Mouse (Mus musculus) adrenal gland, postnatal 10 days (tissue): ENCODE results near the gene Rapgef5. TPM values are rescaled to one million over a fixed set of nuclear protein-coding genes. Genes with fewer than 3 reads are reported as not detected.
A peak's percentile ranks its signal among the peaks of the same experiment; 100 is the strongest.

ENCODE experiments used
- DNase-seq: peaks from one replicate; pipeline ENCODE4 v3.0.0; 2021; ENCODE audit warnings: mixed read lengths
- total RNA-seq, 2 experiments: library from RNA; stranded (reverse); gene quantifications; 2 replicates each; pipeline ENCODE4 v1.2.3; 2021

Rapgef5 gene
- total RNA-seq, 2 experiments from 2014 or later = 38.4 to 39.5 TPM

DNA sequence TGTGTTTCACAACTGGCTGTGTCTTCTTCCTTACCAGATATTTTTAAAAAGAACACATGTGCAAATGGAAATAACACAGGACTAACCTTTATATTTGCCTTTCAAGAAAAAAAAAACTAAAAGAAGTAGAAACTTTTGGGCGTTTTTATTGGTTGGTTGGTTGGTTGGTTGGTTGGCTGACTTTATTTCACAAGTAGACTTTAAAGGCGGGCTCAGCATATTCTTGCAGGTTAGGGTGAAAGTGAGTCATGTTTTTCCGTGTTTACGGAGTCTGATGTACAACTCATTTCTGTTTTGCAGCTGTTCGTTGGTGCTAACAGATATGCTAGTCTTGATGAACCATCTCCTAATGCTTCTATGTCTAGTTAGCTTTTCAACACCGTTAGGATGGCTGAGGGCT, 196.2 kb downstream of the Rapgef5 start:
- DNase-seq = no peak

GRCm38 (mm10) chr12:117713616-117714015, 197.3 kb downstream of the Rapgef5 start:
- DNase-seq = no peak

GRCm38 (mm10) chr12:117720794-117721747, 204.8 kb downstream of the Rapgef5 start:
- no peak for DNase-seq

DNA sequence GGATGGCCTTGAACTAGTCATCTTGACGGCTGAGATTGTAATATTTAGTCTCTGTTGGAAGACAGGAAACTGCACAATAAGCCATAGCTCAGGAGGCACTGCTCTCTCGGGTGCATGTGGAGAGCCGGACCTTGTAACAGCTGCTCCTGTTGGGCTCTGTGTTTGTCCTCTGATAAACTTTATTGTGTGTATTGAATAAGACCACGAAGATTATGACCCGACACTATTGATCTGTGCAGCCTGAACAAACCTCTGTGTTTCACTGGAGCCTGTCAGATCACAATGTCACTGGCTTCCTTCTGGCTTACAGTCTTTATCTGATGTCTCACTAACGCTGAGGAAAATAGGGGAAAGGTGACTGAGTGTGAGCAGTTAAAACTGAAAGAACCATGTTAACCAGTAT, 205.5 kb downstream of the Rapgef5 start:
- no peak for DNase-seq

DNA sequence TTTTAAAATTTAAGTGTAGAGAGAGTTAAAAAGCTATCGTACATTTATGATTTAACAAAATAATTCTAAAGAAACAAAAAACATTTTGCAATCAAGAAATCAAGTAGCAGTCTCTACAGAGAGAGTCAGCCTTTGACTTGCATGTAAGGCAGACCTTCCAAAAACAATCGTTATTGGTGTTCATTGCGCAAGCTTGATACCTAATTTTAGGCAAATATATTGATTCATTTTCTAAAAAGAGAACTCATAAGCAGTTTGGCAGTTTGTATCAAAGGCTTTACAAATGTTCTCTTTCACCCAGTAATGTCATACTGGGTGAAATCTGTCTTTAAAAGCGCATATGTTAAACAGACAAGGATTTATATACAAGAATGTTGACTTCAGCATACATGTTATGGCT, 208.7 kb downstream of the Rapgef5 start:
- no peak for DNase-seq

DNA sequence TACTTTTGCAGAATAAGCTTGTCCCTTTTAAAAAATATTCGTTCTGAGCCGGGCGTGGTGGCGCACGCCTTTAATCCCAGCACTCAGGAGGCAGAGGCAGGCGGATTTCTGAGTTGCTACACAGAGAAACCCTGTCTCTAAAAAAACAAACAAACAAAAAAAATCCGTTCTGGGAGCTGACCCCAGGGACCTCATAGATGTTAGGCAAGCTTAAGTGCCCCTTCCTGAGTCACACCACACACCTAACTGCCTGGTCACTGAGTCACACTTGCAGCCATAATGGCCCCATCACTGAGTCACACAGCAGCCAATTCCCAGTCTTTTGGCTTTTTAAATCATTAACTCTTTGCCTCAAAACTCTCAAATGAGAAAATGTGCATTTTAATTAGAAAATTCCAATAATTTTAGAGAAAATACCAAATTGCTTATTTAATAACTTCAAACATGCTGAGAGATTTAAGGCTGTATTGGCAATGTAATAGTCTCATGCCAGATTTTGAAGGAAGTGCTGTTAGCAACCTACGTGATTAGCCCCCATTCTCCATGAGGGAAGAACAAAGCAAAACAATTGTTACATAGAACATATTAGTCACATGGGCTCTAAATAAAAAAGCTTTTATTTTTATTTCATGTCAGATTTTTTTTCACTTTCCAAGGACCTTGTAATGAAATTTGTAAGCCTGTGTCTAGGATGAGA, 211.3 kb downstream of the Rapgef5 start:
- DNase-seq = no peak

DNA sequence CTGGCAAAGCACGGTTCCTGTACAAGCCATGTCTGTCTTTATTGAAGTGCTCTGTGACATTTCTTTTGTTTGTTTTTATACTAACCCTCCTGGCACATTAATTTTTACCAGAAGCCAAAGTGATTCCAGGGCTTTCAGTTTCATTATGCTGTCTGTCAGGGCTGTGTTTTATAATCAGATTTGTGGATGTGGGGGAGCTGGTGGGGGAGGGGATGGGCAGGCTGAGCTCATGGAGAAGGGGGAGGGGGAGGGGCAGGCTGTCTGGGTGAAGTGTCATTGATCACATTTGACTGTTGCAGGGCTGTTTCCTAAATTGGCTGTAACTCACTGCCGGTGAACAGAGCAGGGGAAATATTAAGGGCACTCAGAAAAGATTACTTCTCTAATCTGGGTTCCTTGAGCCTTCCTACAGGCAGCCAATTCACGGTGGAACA, 211.9 kb downstream of the Rapgef5 start:
- peak; percentile 47 for DNase-seq

GRCm38 (mm10) chr12:117733611-117734010, 217.3 kb downstream of the Rapgef5 start:
- no peak for DNase-seq

GRCm38 (mm10) chr12:117736130-117736529, 219.9 kb downstream of the Rapgef5 start:
- DNase-seq = no peak

DNA sequence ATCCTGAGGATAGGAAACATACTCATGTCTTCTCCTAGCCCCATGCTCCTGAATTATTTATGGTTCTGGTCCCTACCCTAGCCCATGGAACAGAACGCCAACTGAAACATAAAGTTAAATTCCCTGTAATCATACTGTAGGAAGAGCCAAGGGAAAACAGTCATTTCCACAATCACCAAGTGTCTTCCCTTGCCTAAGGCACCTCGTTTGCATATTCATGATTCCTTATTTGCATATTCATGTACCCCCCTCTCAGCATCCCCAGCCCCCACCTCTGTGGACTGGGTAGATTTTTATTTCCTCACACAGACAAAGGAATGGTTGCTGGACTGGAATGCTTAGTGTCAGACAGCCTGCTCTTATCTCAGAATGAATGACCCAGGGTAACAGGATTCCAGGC, 220.6 kb downstream of the Rapgef5 start:
- DNase-seq = no peak

DNA sequence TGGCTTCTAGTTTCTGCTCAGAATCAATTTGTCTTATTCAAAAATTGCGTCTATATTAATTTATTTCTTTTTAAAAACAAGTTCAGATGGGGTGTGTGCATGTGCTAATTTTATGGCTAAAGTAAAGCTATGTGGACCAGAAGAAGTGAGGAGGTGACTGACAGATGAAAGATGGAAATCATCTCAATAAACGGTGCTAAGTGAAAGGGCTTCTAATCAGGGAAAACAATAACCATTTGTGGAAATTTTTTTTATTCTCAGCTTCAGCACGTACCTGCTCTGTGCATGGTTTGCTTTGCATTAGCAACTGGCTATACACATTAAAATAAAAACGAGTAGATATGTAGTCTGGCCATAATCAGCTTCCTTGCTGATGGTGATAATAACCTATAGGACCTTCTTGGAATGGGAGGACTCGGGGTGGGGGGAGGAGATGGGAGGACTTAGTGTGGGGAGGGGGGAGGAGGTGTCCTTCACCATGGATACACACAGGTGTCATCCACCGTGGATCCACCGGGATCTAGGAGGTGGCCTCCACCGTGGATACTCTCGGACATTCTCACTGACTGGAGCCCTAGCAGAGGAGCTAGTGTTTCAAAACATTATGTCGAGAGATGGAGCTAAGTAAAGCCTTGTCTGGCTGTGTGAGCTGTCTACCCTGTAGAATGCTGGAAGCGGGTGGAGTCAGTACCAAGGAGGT, 221.2 kb downstream of the Rapgef5 start:
- no peak for DNase-seq

DNA sequence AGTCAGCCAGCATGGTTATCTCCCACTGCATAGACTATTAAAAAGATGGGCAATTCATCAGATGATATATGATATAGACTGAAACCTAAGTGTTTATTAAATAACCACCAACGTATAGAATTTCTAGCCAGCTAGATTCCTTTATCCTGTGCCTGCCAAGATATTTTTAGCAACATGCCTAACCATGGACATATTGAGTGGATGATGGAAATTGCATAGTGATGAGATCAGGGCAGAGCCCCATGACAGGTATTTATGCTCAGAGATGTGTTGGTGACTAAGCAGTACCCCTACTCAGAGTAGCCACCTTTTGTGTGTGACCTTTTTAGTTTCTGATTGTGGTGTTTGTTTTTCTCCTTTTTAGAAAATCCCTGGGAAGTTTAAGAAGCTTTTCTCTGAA, 226.2 kb downstream of the Rapgef5 start:
- DNase-seq = no peak

- DNase-seq = no peak
Measured at GRCm38 (mm10) chr12:117744580-117745483, 228.6 kb downstream of the Rapgef5 start.

GRCm38 (mm10) chr12:117746611-117747010, 230.3 kb downstream of the Rapgef5 start:
- DNase-seq = no peak

- DNase-seq = no peak
Measured at GRCm38 (mm10) chr12:117751045-117751444, 234.8 kb downstream of the Rapgef5 start.

DNA sequence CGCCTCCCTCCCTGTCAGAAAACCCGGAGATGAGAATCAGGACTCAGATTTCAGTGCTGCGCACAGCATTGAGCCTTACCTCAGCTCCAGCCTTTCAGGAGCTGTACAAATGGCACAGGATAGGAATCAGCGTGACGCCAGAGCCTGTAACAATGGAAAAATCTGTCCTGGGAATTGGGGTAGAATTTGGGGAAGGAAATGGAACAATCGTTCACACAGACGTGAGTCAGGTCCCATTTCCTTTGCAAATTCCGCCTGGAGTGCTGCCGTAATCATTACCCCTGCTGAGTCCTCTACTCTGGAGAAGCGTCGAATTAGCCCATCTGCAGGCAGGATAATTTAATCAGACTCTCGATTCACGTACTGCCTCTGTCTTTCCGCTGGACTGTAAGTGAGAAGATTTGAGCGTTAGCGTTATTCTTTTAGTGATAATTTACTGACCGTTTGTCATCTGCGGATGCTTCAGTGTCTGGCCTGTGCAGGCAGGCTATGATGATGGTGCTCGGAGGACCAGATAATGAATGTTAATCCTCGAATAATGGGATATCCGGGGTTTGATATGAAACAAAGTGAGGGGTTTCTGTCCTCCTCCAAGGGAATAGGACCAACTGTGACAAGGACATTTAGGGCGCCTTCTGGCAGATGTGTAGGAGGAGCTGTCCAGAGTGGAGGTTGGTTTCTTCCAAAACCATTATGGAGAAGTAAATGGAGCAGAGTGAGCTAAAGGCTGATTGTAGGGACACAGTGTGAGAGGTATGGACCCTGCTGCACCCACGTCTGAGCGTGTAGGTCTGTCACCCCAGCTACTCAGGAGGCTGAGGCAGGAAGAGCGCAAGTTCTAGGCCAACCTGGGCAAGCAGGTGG, 235.5 kb downstream of the Rapgef5 start:
- peak; percentile 35 for DNase-seq

DNA sequence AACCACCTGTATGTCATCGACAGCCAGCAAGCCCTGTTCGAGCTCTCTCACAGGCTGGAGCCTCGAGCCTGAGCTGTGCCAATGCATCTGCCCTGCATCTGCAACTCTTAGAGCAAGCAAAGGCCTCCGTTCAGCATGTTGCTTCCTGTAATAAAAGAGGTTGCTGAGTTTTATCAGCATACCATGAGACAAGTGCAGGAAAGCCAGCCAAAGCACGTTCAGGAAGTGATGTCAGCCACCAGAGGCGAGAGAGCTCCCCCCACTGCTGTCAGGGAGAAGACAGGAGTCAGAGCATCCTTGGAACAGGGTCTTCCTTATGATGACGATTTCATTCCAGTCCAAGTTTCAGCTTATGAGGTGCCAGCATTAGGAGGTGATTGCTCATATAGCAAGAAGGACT, 239.7 kb downstream of the Rapgef5 start:
- peak; percentile 14 for DNase-seq

GRCm38 (mm10) chr12:117760373-117760772, 244.1 kb downstream of the Rapgef5 start:
- no peak for DNase-seq

- no peak for DNase-seq
Measured at GRCm38 (mm10) chr12:117760846-117761245, 244.6 kb downstream of the Rapgef5 start.

GRCm38 (mm10) chr12:117761698-117762097, 245.4 kb downstream of the Rapgef5 start:
- DNase-seq = peak; percentile 23

DNA sequence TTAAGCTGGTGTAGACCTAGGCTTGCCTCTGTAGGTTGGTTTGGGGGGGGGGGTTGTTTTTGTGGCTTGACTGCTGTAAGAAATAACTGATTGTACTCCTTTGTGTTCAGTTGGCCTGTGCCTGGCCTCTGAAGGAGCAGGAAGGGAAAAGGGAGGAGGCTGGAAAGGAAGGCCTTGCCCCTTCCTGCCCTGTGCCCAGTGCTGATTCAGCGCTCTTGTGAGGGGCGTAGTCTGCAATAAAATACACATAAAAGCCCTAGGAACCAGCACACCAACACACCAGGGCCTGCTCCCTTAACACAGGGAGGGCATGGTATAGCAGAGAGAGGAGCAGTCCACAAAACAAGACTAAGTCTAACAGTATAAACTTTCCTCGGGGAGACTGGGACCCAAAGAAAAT, 247.0 kb downstream of the Rapgef5 start:
- DNase-seq = peak; percentile 27
